Mouse (Mus musculus) kidney, adult 2 months (tissue): ENCODE results near the gene Tpm3. TPM values are rescaled to one million over a fixed set of nuclear protein-coding genes. Genes with fewer than 3 reads are reported as not detected.

Source experiments
- DNase-seq: peaks from one replicate; pipeline ENCODE4 v3.0.0; 2021
- H3K27ac ChIP-seq: fragments of 200-500 bp; 2 replicates; pipeline ENCODE4 v1.5.1; 2012; ENCODE audit warnings: low read depth, low read length, control low read depth, inconsistent platforms; ENCODE audit not compliant: insufficient read depth
- H3K27me3 ChIP-seq: fragments of 200-500 bp; replicated peaks from 2 replicates; pipeline ENCODE4 v1.6.1; 2012; ENCODE audit warnings: mild to moderate bottlenecking, moderate library complexity, low read length, inconsistent platforms; ENCODE audit not compliant: control insufficient read depth, insufficient read depth
- H3K36me3 ChIP-seq: fragments of 200-500 bp; 2 replicates; pipeline ENCODE4 v1.6.1; 2012; ENCODE audit warnings: mild to moderate bottlenecking, moderate library complexity, low read length, inconsistent platforms; ENCODE audit not compliant: control insufficient read depth, insufficient read depth
- H3K4me1 ChIP-seq: fragments of 200-500 bp; 2 replicates; pipeline ENCODE4 v1.6.1; 2011; ENCODE audit warnings: low read length; ENCODE audit not compliant: control insufficient read depth, insufficient read depth
- H3K4me3 ChIP-seq: fragments of 200-500 bp; 2 replicates; pipeline ENCODE4 v1.5.1; 2011; ENCODE audit warnings: mild to moderate bottlenecking, low read depth, low read length, control low read depth; ENCODE audit not compliant: insufficient read depth
- CTCF ChIP-seq: fragments of 200-500 bp; conservative IDR thresholded peaks from 2 replicates; pipeline ENCODE4 v1.5.1; 2011; ENCODE audit warnings: low read depth, mild to moderate bottlenecking, control low read depth, low read length, moderate library complexity, mixed read lengths; ENCODE audit not compliant: insufficient read depth, insufficient read length
- POLR2A ChIP-seq: fragments of 200-500 bp; IDR thresholded peaks from one replicate; pipeline ENCODE4 v1.6.1; 2011; ENCODE audit warnings: low read depth, low read length, control low read depth
- WGBS: fragments of 180-500 bp; shearing (Covaris S2); methylation state at CpG from one replicate; pipeline ENCODE4 v1.1.7; 2018; 5-methylcytosine and 5-hydroxymethylcytosine counted together
- polyA plus RNA-seq: library from polyadenylated mRNA; depleted of rRNA; stranded (reverse); fragments of >200 nt; gene quantifications from 2 replicates; pipeline ENCODE4 v1.2.3, GENCODE M21; 2012

Gene Tpm3
- polyA plus RNA-seq, 1 experiment, result 95.4 TPM

GRCm38 (mm10) chr3:90125710-90126109 lies 53.3 kb downstream of the Tpm3 start:
- TF ChIP-seq CTCF (no peak), POLR2A (no peak)
- Histone ChIP-seq H3K4me3 (no peak overlapping the region), H3K36me3 (no peaks in the 10 kb centered on the region), H3K4me1 (no peaks in the 10 kb centered on the region), H3K27ac (no peak overlapping the region), H3K27me3 (no peaks in the 10 kb centered on the region)
- DNase-seq, result no peak
- 68% methylated on average over 5 of the region's 5 CpGs for WGBS

GRCm38 (mm10) chr3:90127881-90128280 lies 55.4 kb downstream of the Tpm3 start:
- no peak overlapping the region for H3K4me3 ChIP-seq
- DNase-seq, result no peak
- no peak overlapping the region for H3K27ac ChIP-seq
- H3K27me3 ChIP-seq, result no peaks in the 10 kb centered on the region
- TF ChIP-seq CTCF (no peak), POLR2A (no peak)
- no peaks in the 10 kb centered on the region for H3K4me1 ChIP-seq
- H3K36me3 ChIP-seq, result no peaks in the 10 kb centered on the region
- WGBS, result 94% methylated on average over 6 of the region's 6 CpGs

- Histone ChIP-seq H3K27ac (no peak overlapping the region), H3K36me3 (no peaks in the 10 kb centered on the region), H3K4me3 (no peak overlapping the region), H3K27me3 (no peaks in the 10 kb centered on the region), H3K4me1 (no peaks in the 10 kb centered on the region)
- WGBS, result 87% methylated on average over 3 of the region's 3 CpGs
- DNase-seq, result no peak
- TF ChIP-seq POLR2A (no peak), CTCF (no peak)
These were observed 60.3 kb downstream of the Tpm3 start for GRCm38 (mm10) chr3:90132745-90133144.

GRCm38 (mm10) chr3:90133331-90133730 lies 60.9 kb downstream of the Tpm3 start:
- Histone ChIP-seq H3K4me1 (no peaks in the 10 kb centered on the region), H3K4me3 (no peak overlapping the region), H3K27ac (no peak overlapping the region), H3K36me3 (no peaks in the 10 kb centered on the region), H3K27me3 (no peaks in the 10 kb centered on the region)
- whole genome bisulfite sequencing, result 97% methylated on average over 1 of the region's 1 CpGs
- no peak for DNase-seq
- no peak for TF ChIP-seq CTCF

GRCm38 (mm10) chr3:90134483-90134882 lies 62.0 kb downstream of the Tpm3 start:
- H3K36me3 ChIP-seq, result no peaks in the 10 kb centered on the region
- H3K27me3 ChIP-seq, result no peaks in the 10 kb centered on the region
- no peaks in the 10 kb centered on the region for H3K4me1 ChIP-seq
- DNase-seq, result no peak
- TF ChIP-seq CTCF (no peak), POLR2A (no peak)
- no peak overlapping the region for H3K4me3 ChIP-seq
- H3K27ac ChIP-seq, result no peak overlapping the region
- WGBS, result 46% methylated on average over 3 of the region's 3 CpGs

- DNase-seq, result no peak
- TF ChIP-seq POLR2A (no peak), CTCF (no peak)
- Histone ChIP-seq H3K27me3 (no peaks in the 10 kb centered on the region), H3K4me3 (no peak overlapping the region), H3K27ac (no peak overlapping the region), H3K36me3 (no peaks in the 10 kb centered on the region), H3K4me1 (no peaks in the 10 kb centered on the region)
- WGBS, result 64% methylated on average over 5 of the region's 5 CpGs
These were observed 62.5 kb downstream of the Tpm3 start for GRCm38 (mm10) chr3:90134993-90135392.

- 47% methylated on average over 13 of the region's 13 CpGs for WGBS
- TF ChIP-seq POLR2A (no peak), CTCF (peak; percentile 29; the same call in 1 of the 2 replicates)
- no peak overlapping the region for H3K4me3 ChIP-seq
- H3K27ac ChIP-seq, result no peak overlapping the region
- H3K4me1 ChIP-seq, result no peaks in the 10 kb centered on the region
- H3K27me3 ChIP-seq, result no peaks in the 10 kb centered on the region
- DNase-seq, result peak; percentile 4
- H3K36me3 ChIP-seq, result no peaks in the 10 kb centered on the region
These were observed 64.2 kb downstream of the Tpm3 start for GRCm38 (mm10) chr3:90136660-90137059.

- no peaks in the 10 kb centered on the region for H3K36me3 ChIP-seq
- DNase-seq, result no peak
- H3K4me3 ChIP-seq, result no peak overlapping the region
- no peak overlapping the region for H3K27ac ChIP-seq
- H3K27me3 ChIP-seq, result no peaks in the 10 kb centered on the region
- TF ChIP-seq POLR2A, result no peak
- no peak for TF ChIP-seq CTCF
- WGBS, result 60% methylated on average over 1 of the region's 1 CpGs
- no peaks in the 10 kb centered on the region for H3K4me1 ChIP-seq
These were observed 65.2 kb downstream of the Tpm3 start for GRCm38 (mm10) chr3:90137606-90138005.
